ENCODE assay signal across 14 mouse cellular contexts in the genomic region with DNA sequence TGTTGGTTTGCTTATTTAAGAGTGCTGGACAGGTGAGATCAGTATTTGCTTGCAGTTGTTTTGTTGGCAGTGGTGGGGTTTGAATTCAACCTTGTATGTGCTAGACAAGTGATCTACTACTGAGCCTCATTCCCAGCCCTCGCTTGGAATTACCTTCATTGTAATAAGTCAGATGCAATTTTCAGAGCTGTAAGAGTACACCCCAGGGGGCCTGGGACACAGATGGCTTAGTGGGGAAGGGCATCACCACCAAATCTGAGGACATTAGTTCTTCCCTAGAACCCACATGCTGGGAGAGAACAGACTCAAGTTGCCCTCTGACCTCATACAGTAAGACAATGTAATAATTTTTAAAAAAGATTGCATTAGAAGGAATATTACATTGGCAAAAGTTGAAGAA. TPM values are rescaled to one million over a fixed set of nuclear protein-coding genes. Genes with fewer than 3 reads are reported as not detected.
A peak's percentile ranks its signal among the peaks of the same experiment; 100 is the strongest.
DNase-seq lines count a peak whose midpoint lies in the region; ATAC-seq and TF ChIP-seq lines count a peak whose summit lies in the region.
"Had no signal": no experiment of that assay in that cellular context is flagged by ENCODE, and none has a peak within 500 bp of the region (broad histone marks: within the 10 kb centered on the region; RNA-seq: fewer than 3 reads in every experiment).

No protein-coding gene starts in this region.

- H3K27ac ChIP-seq in intestine, postnatal 0 days (ENCODE audit: low read depth, low read length) = no peak overlapping the region
- no peak overlapping the region for H3K27ac ChIP-seq in intestine, embryonic 15.5 days

- DNase-seq in ES-CJ7 (ENCODE audit: low read depth, low spot score) = peak; percentile 7
- peak; percentile 1 for DNase-seq in brain, embryonic 14.5 days (ENCODE audit: low read depth)
- peak; percentile 12 to 27 for DNase-seq in cerebellum, postnatal 25 days
- no peak for DNase-seq in right cerebral cortex, adult 2 months (ENCODE audit: low spot score in 2 of 2)
- DNase-seq in urinary bladder, postnatal 36 days (ENCODE audit: low spot score in 2 of 2) = no peak
- DNase-seq: gastrocnemius, postnatal 25 days; heart, postnatal 36 days; layer of hippocampus, postnatal 36 days had no signal

- no peaks in the 10 kb centered on the region for H3K36me3 ChIP-seq in intestine, postnatal 0 days (ENCODE audit: control insufficient read depth, insufficient read depth)
- no peaks in the 10 kb centered on the region for H3K36me3 ChIP-seq in intestine, embryonic 15.5 days
- H3K36me3 ChIP-seq: embryonic facial prominence, embryonic 13.5 days; midbrain, embryonic 12.5 days; neural tube, embryonic 13.5 days had no signal

- no peak for ATAC-seq in intestine, postnatal 0 days
- no peak for ATAC-seq in intestine, embryonic 15.5 days

- WGBS in intestine, postnatal 0 days = 81% methylated on average over 1 of the region's 1 CpGs
- WGBS in intestine, embryonic 15.5 days = 87% methylated on average over 1 of the region's 1 CpGs

- H3K4me2 ChIP-seq in intestine, postnatal 0 days (replicated peaks; ENCODE audit: low read depth) = 0 out of 2 replicates have a peak overlapping the region, but pooled peaks have one; percentile 59
- no peak overlapping the region for H3K4me2 ChIP-seq in intestine, embryonic 15.5 days (replicated peaks)

- no peaks in the 10 kb centered on the region for H3K27me3 ChIP-seq in intestine, postnatal 0 days (replicated peaks; ENCODE audit: control insufficient read depth, insufficient read depth, low read length)
- H3K27me3 ChIP-seq in intestine, embryonic 15.5 days (replicated peaks) = no peaks in the 10 kb centered on the region
- H3K27me3 ChIP-seq: embryonic facial prominence, embryonic 13.5 days; midbrain, embryonic 12.5 days; neural tube, embryonic 13.5 days had no signal

- no peak for TF ChIP-seq CTCF in intestine, postnatal 0 days (IDR thresholded peaks at IDR 0.05; ENCODE audit: low read depth)
- no peak for TF ChIP-seq CTCF in brain, embryonic 14.5 days (IDR thresholded peaks at IDR 0.05; ENCODE audit: borderline replicate concordance, extremely low read depth, insufficient read depth, insufficient read length)

- TF ChIP-seq POLR2A in brain, embryonic 14.5 days (IDR thresholded peaks at IDR 0.05; ENCODE audit: borderline replicate concordance, extremely low read depth, insufficient read depth, insufficient read length, poor library complexity, severe bottlenecking) = no peak

- no peak overlapping the region for H3K9ac ChIP-seq in intestine, postnatal 0 days (ENCODE audit: low read depth, low read length)
- no peak overlapping the region for H3K9ac ChIP-seq in intestine, embryonic 15.5 days
- H3K9ac ChIP-seq: midbrain, embryonic 12.5 days had no signal

- H3K4me3 ChIP-seq in intestine, postnatal 0 days (ENCODE audit: low read depth, low read length) = no peak overlapping the region
- H3K4me3 ChIP-seq in intestine, embryonic 15.5 days (replicated peaks) = no peak overlapping the region

- H3K4me1 ChIP-seq in intestine, postnatal 0 days (replicated peaks; ENCODE audit: control insufficient read depth, insufficient read depth, low read length) = no peaks in the 10 kb centered on the region
- peaks cover 3% of the 10 kb centered on the region; the same call in 1 of the 2 replicates for H3K4me1 ChIP-seq in intestine, embryonic 15.5 days (replicated peaks)
- H3K4me1 ChIP-seq: limb, embryonic 10.5 days had no signal

- no peaks in the 10 kb centered on the region for H3K9me3 ChIP-seq in intestine, postnatal 0 days (ENCODE audit: control insufficient read depth)
- H3K9me3 ChIP-seq in intestine, embryonic 15.5 days = no peaks in the 10 kb centered on the region
- H3K9me3 ChIP-seq: embryonic facial prominence, embryonic 13.5 days; limb, embryonic 10.5 days; midbrain, embryonic 12.5 days; neural tube, embryonic 13.5 days had no signal

RNA-seq across cellular contexts. Expression of a gene that starts 7.3 kb away (rescaled TPM):
- polyA plus RNA-seq in intestine, postnatal 0 days (2015; fragmentation: Nextera tagmentation; extraction: Ambion mirVana) = 14.2 and 15.0 TPM in 2 replicates
- polyA plus RNA-seq in intestine, embryonic 15.5 days (2015; fragmentation: Nextera tagmentation; extraction: Ambion mirVana) = 12.1 and 13.3 TPM in 2 replicates
- polyA plus RNA-seq in brain, embryonic 14.5 days (2012; rRNA removed) = 27.8 and 32.2 TPM in 2 replicates

Comparison
In these comparisons a context has a peak if more than half of its experiments do, and no peak if none do; other contexts are left out.
1. DNase-seq: peak in ES-CJ7 (single experiment), brain, embryonic 14.5 days (single experiment) and cerebellum, postnatal 25 days (2 of 2); none in right cerebral cortex, adult 2 months (0 of 2) and urinary bladder, postnatal 36 days (0 of 2).